Mouse (Mus musculus) kidney, embryonic 14.5 days (tissue): ENCODE measurements around the gene Gnl3l. TPM values are rescaled to one million over a fixed set of nuclear protein-coding genes. Genes with fewer than 3 reads are reported as not detected.

Source experiments
- ATAC-seq: fragments of 200-750 bp; cut with Nextera tagmentation; 2 replicates; pipeline ENCODE4 v1.8.0; 2017; ENCODE audit warnings: moderate number of reproducible peaks, mild to moderate bottlenecking, moderate TSS enrichment, moderate library complexity; ENCODE audit not compliant: low FRiP score, low TSS enrichment
- H3K27ac ChIP-seq: fragments of 300-500 bp; sonication (generic); 2 replicates; pipeline ENCODE4 v1.5.1; 2014; ENCODE audit warnings: low read depth, mild to moderate bottlenecking, low read length, moderate library complexity, mixed read lengths
- H3K27me3 ChIP-seq: fragments of 300-500 bp; sonication (generic); 2 replicates; pipeline ENCODE4 v1.6.1; 2014; ENCODE audit warnings: mild to moderate bottlenecking, low read length; ENCODE audit not compliant: control insufficient read depth, insufficient read depth
- H3K36me3 ChIP-seq: fragments of 300-500 bp; sonication (generic); 2 replicates; pipeline ENCODE4 v1.6.1; 2014; ENCODE audit warnings: low read length, mixed read lengths; ENCODE audit not compliant: control insufficient read depth, insufficient read depth
- H3K4me1 ChIP-seq: fragments of 300-500 bp; sonication (generic); 2 replicates; pipeline ENCODE4 v1.6.1; 2014; ENCODE audit warnings: low read length, mixed read lengths; ENCODE audit not compliant: control insufficient read depth, insufficient read depth
- H3K4me2 ChIP-seq: fragments of 300-500 bp; sonication (generic); replicated peaks from 2 replicates; pipeline ENCODE4 v1.6.1; 2014; ENCODE audit warnings: low read depth, mild to moderate bottlenecking, low read length
- H3K4me3 ChIP-seq: fragments of 300-500 bp; sonication (generic); 2 replicates; pipeline ENCODE4 v1.5.1; 2014; ENCODE audit warnings: mild to moderate bottlenecking, low read length
- H3K9ac ChIP-seq: fragments of 300-500 bp; sonication (generic); 2 replicates; pipeline ENCODE4 v1.6.1; 2014; ENCODE audit warnings: low read depth, mild to moderate bottlenecking, low read length, moderate library complexity
- H3K9me3 ChIP-seq: fragments of 300-500 bp; sonication (generic); 2 replicates; pipeline ENCODE4 v1.6.1; 2016; ENCODE audit warnings: low read length; ENCODE audit not compliant: control insufficient read depth
- WGBS: fragments of 180-500 bp; shearing (Covaris S2); extraction: QIAGEN DNeasy Blood & Tissue Kit; methylation state at CpG from one replicate; pipeline ENCODE4 v1.1.7; 2014; 5-methylcytosine and 5-hydroxymethylcytosine counted together
- polyA plus RNA-seq: library from polyadenylated mRNA; unstranded; fragments of >200 nt; fragmentation: Nextera tagmentation; extraction: Ambion mirVana; gene quantifications from 2 replicates; pipeline ENCODE4 v1.2.1, GENCODE M21; 2014

The Gnl3l gene
- 20.2 and 31.3 TPM in 2 replicates for polyA plus RNA-seq

DNA sequence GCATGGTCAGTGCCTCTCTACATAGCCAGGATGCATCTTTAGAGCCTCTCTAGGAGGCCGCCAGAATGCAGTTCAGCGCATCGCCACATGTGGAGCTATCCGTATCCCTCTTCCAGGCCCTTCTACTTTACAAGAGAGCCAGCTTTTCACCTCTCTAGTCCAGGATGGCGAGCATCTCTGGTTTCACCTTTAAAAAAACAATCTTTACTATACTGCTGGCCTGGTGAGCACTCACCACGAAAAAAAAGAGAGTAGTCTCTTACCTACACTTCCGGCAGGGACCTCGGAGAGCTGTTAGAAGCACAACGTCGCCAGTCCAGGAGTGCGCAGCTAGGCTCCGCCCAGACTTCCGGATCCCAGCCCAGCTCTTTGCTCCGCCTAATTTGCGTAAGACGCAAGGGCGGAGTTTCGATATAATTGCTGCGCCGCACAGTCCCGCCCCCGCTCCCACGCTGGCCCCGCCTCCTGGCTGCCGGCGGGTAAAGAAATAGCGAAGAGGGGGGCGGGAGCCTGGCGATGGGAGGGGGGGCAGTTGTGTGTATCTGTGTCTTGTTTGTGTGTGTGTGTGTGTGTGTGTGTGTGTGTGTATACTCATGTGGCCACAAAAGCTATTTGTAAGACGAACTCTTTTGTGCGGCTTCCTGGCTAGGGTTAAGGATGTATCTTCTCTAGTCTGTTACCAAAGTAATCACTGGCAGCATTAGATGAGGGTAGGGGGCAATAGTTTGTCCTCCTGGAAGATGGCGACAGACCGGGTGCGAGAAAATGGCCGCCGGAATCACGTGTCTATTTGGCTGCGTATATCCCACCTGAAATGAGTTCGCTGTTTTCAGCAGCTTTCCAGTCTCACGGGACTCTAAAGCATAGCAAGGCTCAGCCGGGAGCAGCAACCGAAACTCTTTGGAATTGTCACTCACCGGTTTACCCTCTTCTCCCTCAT is at the start of gene Gnl3l:
Gene Gnl3l, minus strand, starts transcription at position 385 of the 940 bp plus-strand sequence.
- H3K36me3 ChIP-seq: peaks cover 5% of the 10 kb centered on the region; the same call in 1 of the 2 replicates
- no peaks in the 10 kb centered on the region for H3K4me1 ChIP-seq
- H3K27me3 ChIP-seq: no peaks in the 10 kb centered on the region
- H3K4me3 ChIP-seq: peak within 1 kb of the TSS; percentile 46
- 24% methylated on average over 43 of the region's 43 CpGs for WGBS
- peak within 1 kb of the TSS; percentile 54 for H3K4me2 ChIP-seq
- ATAC-seq: peak; percentile 96
- peak within 1 kb of the TSS; percentile 69; the same call in 1 of the 2 replicates for H3K27ac ChIP-seq
- peak within 1 kb of the TSS; percentile 52 for H3K9ac ChIP-seq
- no peaks in the 10 kb centered on the region for H3K9me3 ChIP-seq

DNA sequence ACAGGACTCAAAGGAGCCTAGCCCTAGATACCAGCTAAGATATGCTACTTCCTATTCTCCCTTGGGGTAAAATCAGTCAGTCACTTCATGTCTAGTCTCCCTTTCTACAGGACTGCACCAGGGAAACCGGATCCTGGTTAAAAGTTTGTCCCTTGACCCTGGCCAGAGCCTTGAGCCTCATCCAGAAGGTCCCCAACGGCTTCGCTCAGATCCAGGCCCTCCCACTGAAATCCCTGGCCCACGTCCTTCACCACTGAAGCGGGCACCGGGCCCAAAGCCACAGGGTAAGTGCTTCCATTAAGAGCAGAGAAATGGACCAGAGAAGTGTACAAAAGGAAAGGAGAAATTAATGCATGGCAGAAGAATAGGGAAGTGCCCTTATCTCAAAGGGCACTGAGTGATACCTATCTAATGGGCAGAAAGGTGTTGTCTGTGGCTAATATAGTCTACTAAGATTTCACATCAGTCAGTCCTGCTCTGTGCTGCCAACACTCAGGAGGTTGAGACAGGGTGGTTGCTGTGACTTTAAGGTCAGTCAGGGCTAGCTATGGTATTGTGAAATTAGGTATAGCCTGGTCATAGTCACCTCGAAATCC is 49.0 kb upstream of the Gnl3l start:
- Histone ChIP-seq H3K36me3 (peaks cover 23% of the 10 kb centered on the region; the same call in 1 of the 2 replicates), H3K9ac (no peak overlapping the region), H3K9me3 (no peaks in the 10 kb centered on the region), H3K4me2 (no peak overlapping the region), H3K4me3 (no peak overlapping the region), H3K27me3 (no peaks in the 10 kb centered on the region), H3K4me1 (no peaks in the 10 kb centered on the region), H3K27ac (no peak overlapping the region)
- no peak for ATAC-seq
- WGBS: 77% methylated on average over 7 of the region's 7 CpGs

DNA sequence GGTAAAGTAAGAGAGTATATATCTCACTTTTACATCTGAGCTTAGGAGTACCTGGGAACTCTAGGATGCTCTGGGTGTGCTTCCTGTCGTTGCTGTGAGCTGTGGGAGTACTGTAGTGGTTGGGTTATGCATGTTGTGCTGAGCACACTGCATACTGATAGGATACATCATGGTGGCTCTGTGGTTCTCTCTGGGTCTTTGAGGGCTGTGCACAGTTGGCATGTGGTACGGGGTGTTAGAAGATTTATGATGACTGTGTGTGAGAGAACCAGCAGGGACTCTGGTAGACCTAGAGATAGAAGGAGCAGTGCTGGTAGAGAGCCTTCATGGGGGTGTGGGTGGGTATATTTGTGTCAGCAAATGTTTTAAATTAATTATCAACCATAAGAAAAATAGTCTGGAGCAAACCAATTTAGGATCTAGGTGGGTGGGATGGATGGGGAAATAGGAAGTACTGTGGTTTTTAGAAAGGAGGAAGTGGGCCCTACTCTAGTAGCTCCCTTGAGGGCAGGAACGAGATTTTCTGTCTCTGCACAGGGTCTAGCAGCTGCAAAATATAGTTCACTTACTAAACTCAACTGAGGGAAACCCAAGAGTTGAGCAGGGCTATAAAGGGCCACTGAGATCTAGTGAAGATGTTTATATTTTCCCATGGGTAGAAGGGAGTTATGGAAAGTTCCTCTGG is 44.6 kb upstream of the Gnl3l start:
- WGBS: 68% methylated on average over 3 of the region's 3 CpGs
- H3K4me2 ChIP-seq: no peak overlapping the region
- no peak for ATAC-seq

DNA sequence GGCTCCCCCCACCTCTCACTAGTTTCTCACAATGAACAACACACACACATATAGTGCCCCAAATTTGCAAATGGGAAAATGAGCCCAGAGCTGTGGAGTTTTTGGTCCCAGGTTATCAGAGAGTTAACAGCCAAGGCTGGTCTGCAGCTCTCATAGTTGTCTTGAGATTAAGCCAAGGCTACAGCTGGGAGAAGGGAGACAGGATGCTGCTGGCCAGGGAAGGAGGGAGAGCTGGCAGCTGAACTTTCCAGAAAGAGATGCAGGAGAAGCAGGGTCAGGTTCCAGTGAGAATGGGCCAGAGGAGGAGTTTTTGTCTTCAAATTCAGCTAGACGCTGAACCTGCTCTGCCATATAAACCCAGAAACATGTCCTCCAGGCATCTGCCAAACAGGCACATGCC is 42.2 kb upstream of the Gnl3l start:
- H3K4me1 ChIP-seq: no peaks in the 10 kb centered on the region
- no peak overlapping the region for H3K4me2 ChIP-seq
- no peaks in the 10 kb centered on the region for H3K36me3 ChIP-seq
- H3K27me3 ChIP-seq: peaks cover under 1% of the 10 kb centered on the region; the same call in 1 of the 2 replicates
- H3K4me3 ChIP-seq: no peak overlapping the region
- H3K9me3 ChIP-seq: no peaks in the 10 kb centered on the region
- 79% methylated on average over 1 of the region's 1 CpGs for WGBS
- H3K27ac ChIP-seq: no peak overlapping the region
- H3K9ac ChIP-seq: no peak overlapping the region
- no peak for ATAC-seq

More for the DNA sequence above, 44.6 kb upstream of the Gnl3l start:
- Histone ChIP-seq H3K9ac (no peak overlapping the region), H3K27ac (no peak overlapping the region), H3K36me3 (0 out of 2 replicates have a peak, but pooled peaks cover under 1% of the 10 kb centered on the region), H3K4me3 (no peak overlapping the region), H3K27me3 (no peaks in the 10 kb centered on the region), H3K9me3 (no peaks in the 10 kb centered on the region), H3K4me1 (no peaks in the 10 kb centered on the region)

DNA sequence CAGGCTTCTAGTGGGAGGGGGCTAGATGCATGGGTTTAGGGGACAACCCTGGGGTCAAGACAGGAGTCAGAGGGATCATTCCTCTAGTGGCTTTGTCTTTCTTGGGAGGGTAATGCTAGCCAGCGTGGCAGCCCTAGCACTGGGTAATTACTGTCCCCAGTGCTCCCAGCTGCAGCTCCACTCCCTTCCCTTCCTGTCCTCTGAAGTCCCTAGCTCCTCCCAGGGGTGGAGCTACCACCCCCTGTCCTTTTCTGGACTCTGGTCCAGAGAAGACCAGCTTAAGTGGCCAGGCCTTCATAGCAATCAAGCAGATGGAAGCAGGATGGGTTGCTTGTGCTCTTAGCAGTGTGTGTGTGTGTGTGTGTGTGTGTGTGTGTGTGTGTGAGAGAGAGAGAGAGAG is 38.4 kb upstream of the Gnl3l start:
- WGBS: 29% methylated on average over 1 of the region's 1 CpGs
- peaks cover 2% of the 10 kb centered on the region; the same call in 1 of the 2 replicates for H3K27me3 ChIP-seq
- H3K4me2 ChIP-seq: no peak overlapping the region
- peak; percentile 83; the same call in 1 of the 2 replicates for ATAC-seq
- no peaks in the 10 kb centered on the region for H3K4me1 ChIP-seq
- H3K36me3 ChIP-seq: no peaks in the 10 kb centered on the region
- no peak overlapping the region for H3K4me3 ChIP-seq
- H3K9me3 ChIP-seq: no peaks in the 10 kb centered on the region
- H3K27ac ChIP-seq: no peak overlapping the region
- H3K9ac ChIP-seq: no peak overlapping the region

DNA sequence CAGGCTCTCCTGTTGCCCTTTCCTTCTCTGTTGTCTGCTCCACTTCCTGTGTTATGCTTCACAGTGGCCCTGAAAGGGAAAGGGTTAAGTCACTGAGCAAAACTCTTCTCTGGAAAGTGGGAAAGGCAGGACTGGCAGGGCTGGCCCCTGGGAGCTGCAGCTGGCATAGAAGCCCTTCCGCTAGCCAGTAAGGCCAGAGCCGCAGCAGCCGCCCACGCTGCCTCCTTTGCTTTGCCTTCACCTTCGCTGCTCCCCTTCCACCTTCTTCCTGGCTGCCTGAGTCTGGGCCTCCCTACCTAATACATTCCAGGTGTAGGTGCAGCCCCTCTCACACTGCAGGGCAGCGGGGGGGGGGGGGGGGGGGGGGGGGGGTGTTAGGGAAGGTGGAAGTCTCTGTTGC is 37.4 kb upstream of the Gnl3l start:
- Histone ChIP-seq H3K4me1 (0 out of 2 replicates have a peak, but pooled peaks cover 2% of the 10 kb centered on the region), H3K4me3 (no peak overlapping the region), H3K27me3 (peaks cover 2% of the 10 kb centered on the region; the same call in 1 of the 2 replicates), H3K9me3 (no peaks in the 10 kb centered on the region), H3K4me2 (no peak overlapping the region), H3K27ac (no peak overlapping the region), H3K36me3 (no peaks in the 10 kb centered on the region), H3K9ac (no peak overlapping the region)
- WGBS: 46% methylated on average over 5 of the region's 6 CpGs
- ATAC-seq: peak; percentile 40; the same call in 1 of the 2 replicates

DNA sequence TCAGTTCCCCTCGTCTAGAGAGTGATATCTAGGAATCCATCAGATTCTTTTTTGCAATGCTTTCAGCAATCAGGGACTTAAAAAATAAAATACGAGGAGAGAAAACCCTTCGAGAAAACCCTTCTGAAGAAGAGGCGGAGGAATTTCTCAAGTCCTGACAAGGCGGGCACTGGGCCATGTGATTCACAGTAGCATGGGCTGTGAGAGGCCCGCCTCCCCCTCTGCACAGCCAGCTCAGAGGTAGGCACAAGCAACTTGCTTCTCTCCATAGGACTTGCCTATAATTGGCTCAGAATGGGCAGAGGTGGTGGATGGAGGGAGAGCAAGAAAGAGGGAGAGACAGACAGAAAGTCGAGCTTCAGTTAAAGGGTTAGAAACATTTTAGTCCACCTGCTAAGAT is 33.2 kb upstream of the Gnl3l start:
- Histone ChIP-seq H3K9ac (no peak overlapping the region), H3K4me3 (no peak overlapping the region), H3K27ac (no peak overlapping the region), H3K4me1 (0 out of 2 replicates have a peak, but pooled peaks cover 9% of the 10 kb centered on the region), H3K4me2 (no peak overlapping the region), H3K27me3 (peaks cover 2% of the 10 kb centered on the region; the same call in 1 of the 2 replicates), H3K9me3 (no peaks in the 10 kb centered on the region), H3K36me3 (no peaks in the 10 kb centered on the region)
- no peak for ATAC-seq
- 69% methylated on average over 7 of the region's 7 CpGs for WGBS

DNA sequence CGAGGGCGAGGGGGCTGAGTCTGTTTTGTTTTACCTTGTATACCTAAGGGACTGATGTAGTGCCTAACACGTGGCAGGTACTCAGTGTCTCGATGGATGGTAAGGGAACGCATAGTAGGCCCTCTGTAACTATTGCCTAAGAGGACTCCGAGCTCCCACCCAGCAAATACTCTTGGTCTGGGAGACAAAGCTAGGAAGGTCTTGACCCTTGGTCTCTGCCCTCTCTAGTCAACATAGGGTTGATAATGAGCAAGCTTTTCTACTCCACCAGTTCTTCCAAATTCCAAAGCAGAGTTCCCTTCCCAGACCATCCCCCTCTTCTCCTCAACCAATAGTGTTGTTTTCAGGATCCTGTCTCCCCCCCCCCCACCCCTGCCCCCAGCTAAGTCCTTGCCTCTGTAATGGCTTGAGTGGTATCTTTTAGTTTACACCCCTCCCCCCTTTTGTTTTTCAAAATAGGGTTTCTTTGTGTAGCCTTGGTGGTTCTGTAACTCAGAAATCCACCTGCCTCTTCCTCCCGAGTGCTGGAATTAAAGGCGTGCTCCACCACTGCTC is 32.6 kb upstream of the Gnl3l start:
- H3K9me3 ChIP-seq: no peaks in the 10 kb centered on the region
- H3K4me1 ChIP-seq: 0 out of 2 replicates have a peak, but pooled peaks cover 9% of the 10 kb centered on the region
- peak overlapping the region; percentile 60; the same call in 1 of the 2 replicates for H3K4me2 ChIP-seq
- H3K27me3 ChIP-seq: peaks cover 2% of the 10 kb centered on the region; the same call in 1 of the 2 replicates
- no peak for ATAC-seq
- no peak overlapping the region for H3K27ac ChIP-seq
- 58% methylated on average over 8 of the region's 8 CpGs for WGBS
- H3K36me3 ChIP-seq: no peaks in the 10 kb centered on the region
- no peak overlapping the region for H3K4me3 ChIP-seq
- H3K9ac ChIP-seq: no peak overlapping the region
